Mouse (Mus musculus) kidney, adult 2 months (tissue): ENCODE measurements around the gene Sbpl. TPM values are rescaled to one million over a fixed set of nuclear protein-coding genes. Genes with fewer than 3 reads are reported as not detected.
"Not testable (repeated sequence)": the region's sequence is repeated elsewhere in the genome, so short reads cannot be mapped to it uniquely, and the experiment has no call there.

Experiments
- DNase-seq: peaks from one replicate; pipeline ENCODE4 v3.0.0; 2021
- H3K27ac ChIP-seq: fragments of 200-500 bp; 2 replicates; pipeline ENCODE4 v1.5.1; 2012; ENCODE audit warnings: low read depth, low read length, control low read depth, inconsistent platforms; ENCODE audit not compliant: insufficient read depth
- H3K27me3 ChIP-seq: fragments of 200-500 bp; replicated peaks from 2 replicates; pipeline ENCODE4 v1.6.1; 2012; ENCODE audit warnings: mild to moderate bottlenecking, moderate library complexity, low read length, inconsistent platforms; ENCODE audit not compliant: control insufficient read depth, insufficient read depth
- H3K36me3 ChIP-seq: fragments of 200-500 bp; 2 replicates; pipeline ENCODE4 v1.6.1; 2012; ENCODE audit warnings: mild to moderate bottlenecking, moderate library complexity, low read length, inconsistent platforms; ENCODE audit not compliant: control insufficient read depth, insufficient read depth
- H3K4me1 ChIP-seq: fragments of 200-500 bp; 2 replicates; pipeline ENCODE4 v1.6.1; 2011; ENCODE audit warnings: low read length; ENCODE audit not compliant: control insufficient read depth, insufficient read depth
- H3K4me3 ChIP-seq: fragments of 200-500 bp; 2 replicates; pipeline ENCODE4 v1.5.1; 2011; ENCODE audit warnings: mild to moderate bottlenecking, low read depth, low read length, control low read depth; ENCODE audit not compliant: insufficient read depth
- CTCF ChIP-seq: fragments of 200-500 bp; conservative IDR thresholded peaks from 2 replicates; pipeline ENCODE4 v1.5.1; 2011; ENCODE audit warnings: low read depth, mild to moderate bottlenecking, control low read depth, low read length, moderate library complexity, mixed read lengths; ENCODE audit not compliant: insufficient read depth, insufficient read length
- POLR2A ChIP-seq: fragments of 200-500 bp; IDR thresholded peaks from one replicate; pipeline ENCODE4 v1.6.1; 2011; ENCODE audit warnings: low read depth, low read length, control low read depth
- WGBS: fragments of 180-500 bp; shearing (Covaris S2); methylation state at CpG from one replicate; pipeline ENCODE4 v1.1.7; 2018; 5-methylcytosine and 5-hydroxymethylcytosine counted together
- polyA plus RNA-seq: library from polyadenylated mRNA; depleted of rRNA; stranded (reverse); fragments of >200 nt; gene quantifications from 2 replicates; pipeline ENCODE4 v1.2.3, GENCODE M21; 2012; rRNA removed

Sbpl gene
- polyA plus RNA-seq, 1 experiment: not detected

- H3K27ac ChIP-seq: no peak overlapping the region
- no peaks in the 10 kb centered on the region for H3K4me1 ChIP-seq
- peak; percentile 97 for DNase-seq
- no peaks in the 10 kb centered on the region for H3K27me3 ChIP-seq
- H3K4me3 ChIP-seq: peak overlapping the region; percentile 93
- no peaks in the 10 kb centered on the region for H3K36me3 ChIP-seq
- 0% methylated on average over 29 of the region's 29 CpGs for WGBS
- TF ChIP-seq POLR2A: peak; percentile 53
- TF ChIP-seq CTCF: no peak
Measured at GRCm38 (mm10) chr17:23924531-23925007, 30.5 kb downstream of the Sbpl start.

- WGBS: 75% methylated on average over 4 of the region's 4 CpGs
- H3K4me3 ChIP-seq: not testable (repeated sequence)
Measured at GRCm38 (mm10) chr17:23917158-23917557, 37.9 kb downstream of the Sbpl start, which contains the start of gene Dcpp3. Gene Dcpp3 (plus strand): TSS chr17:23917458.

More at GRCm38 (mm10) chr17:23917158-23917557, 37.9 kb downstream of the Sbpl start, which contains the start of gene Dcpp3:
- H3K4me1 ChIP-seq, H3K27me3 ChIP-seq, DNase-seq, H3K27ac ChIP-seq, H3K36me3 ChIP-seq: not testable (repeated sequence)

Other genes with a start within 250 kb of the Sbpl start
- 0.05 TPM in 1 of 2 replicates, not detected in the other for gene 1520401A03Rik, start 232.5 kb downstream of the Sbpl start, polyA plus RNA-seq
- 4.1 and 5.2 TPM in 2 replicates for gene Pkmyt1, start 228.9 kb downstream of the Sbpl start, polyA plus RNA-seq
- 9.7 and 10.8 TPM in 2 replicates for gene Paqr4, start 214.4 kb downstream of the Sbpl start, polyA plus RNA-seq
- 0.17 and 0.27 TPM in 2 replicates for gene Kremen2, start 209.4 kb downstream of the Sbpl start, polyA plus RNA-seq
- 41.7 and 45.2 TPM in 2 replicates for gene Flywch1, start 183.7 kb downstream of the Sbpl start, polyA plus RNA-seq
- gene Flywch2, start 169.2 kb downstream of the Sbpl start, polyA plus RNA-seq: 9.3 and 12.2 TPM in 2 replicates
- 394 and 443 TPM in 2 replicates for gene Srrm2, start 164.7 kb downstream of the Sbpl start, polyA plus RNA-seq
- 687 and 762 TPM in 2 replicates for gene Elob, start 126.1 kb downstream of the Sbpl start, polyA plus RNA-seq
- gene Prss33, start 119.2 kb downstream of the Sbpl start, polyA plus RNA-seq: not detected in 2 replicates
- gene Prss32, start 111.4 kb downstream of the Sbpl start, polyA plus RNA-seq: not detected in 2 replicates
- 0.08 and 0.16 TPM in 2 replicates for gene Prss41, start 111.1 kb downstream of the Sbpl start, polyA plus RNA-seq
- 0.14 TPM in 2 replicates for gene Prss21, start 87.2 kb downstream of the Sbpl start, polyA plus RNA-seq
- gene Dcpp1, start 74.4 kb downstream of the Sbpl start, polyA plus RNA-seq: not detected in 2 replicates
- not detected in 2 replicates for gene Dcpp2, start 74.4 kb downstream of the Sbpl start, polyA plus RNA-seq
- gene Dcpp3, start 37.8 kb downstream of the Sbpl start, polyA plus RNA-seq: not detected in 2 replicates
- gene Sbp, start 13.6 kb downstream of the Sbpl start, polyA plus RNA-seq: not detected in 2 replicates
- gene Prss30, start 25.3 kb upstream of the Sbpl start, polyA plus RNA-seq: 0.71 and 0.95 TPM in 2 replicates
- 0.23 and 0.26 TPM in 2 replicates for gene Prss22, start 42.8 kb upstream of the Sbpl start, polyA plus RNA-seq
- 0.16 and 0.30 TPM in 2 replicates for gene Prss27, start 82.9 kb upstream of the Sbpl start, polyA plus RNA-seq
- gene Kctd5, start 118.2 kb upstream of the Sbpl start, polyA plus RNA-seq: 16.1 and 16.5 TPM in 2 replicates
- 17.1 and 19.4 TPM in 2 replicates for gene Pdpk1, start 195.7 kb upstream of the Sbpl start, polyA plus RNA-seq
- gene Amdhd2, start 208.5 kb upstream of the Sbpl start, polyA plus RNA-seq: 124 and 136 TPM in 2 replicates
- 2,489 and 2,561 TPM in 2 replicates for gene Atp6v0c, start 214.4 kb upstream of the Sbpl start, polyA plus RNA-seq